8 mouse cellular contexts compared by ENCODE assay signal in genomic region chr11:120457772-120458751, GRCm38 (mm10). TPM values are rescaled to one million over a fixed set of nuclear protein-coding genes. Genes with fewer than 3 reads are reported as not detected.
DNase-seq lines count a peak whose midpoint lies in the region; ATAC-seq and TF ChIP-seq lines count a peak whose summit lies in the region.

Gene Oxld1, minus strand, starts transcription at chr11:120458068.
Gene Ccdc137, plus strand, starts transcription at chr11:120458115.

- CTCF ChIA-PET in Patski (lab: Charles Lee): interaction anchor here (0.8 to 1.4 kb wide), 2 partner anchors 9 kb away, joined by 4 read pairs; partner anchors contain the start of gene Arl16

- in situ Hi-C loops in Patski (cut with MboI; ENCODE audit: low pct_unique_long_range_greater_than_20kb): no loop called here

- peaks cover 3% of the 10 kb centered on the region; the same call in 1 of the 2 replicates for H3K36me3 ChIP-seq in lung, postnatal 0 days (ENCODE audit: insufficient read depth, low read length)

- TF ChIP-seq CTCF in Patski (IDR thresholded peaks at IDR 0.05): no peak
- TF ChIP-seq CTCF in lung, postnatal 0 days (IDR thresholded peaks at IDR 0.05): no peak

- POLR2A ChIA-PET in Patski (lab: Charles Lee): interaction anchor here (0.6 to 2.0 kb wide), 4 partner anchors 9 to 67 kb away, joined by 3 to 7 read pairs (median 6); partner anchors contain the start of genes Arl16, Mrpl12 and Nploc4

- no peaks in the 10 kb centered on the region for H3K9me3 ChIP-seq in lung, postnatal 0 days (ENCODE audit: low read length)

- peak within 1 kb of the TSS; percentile 88 for H3K4me3 ChIP-seq in lung, postnatal 0 days (ENCODE audit: low read depth, low read length)

- no peaks in the 10 kb centered on the region for H3K27me3 ChIP-seq in Patski
- H3K27me3 ChIP-seq in lung, postnatal 0 days (replicated peaks; ENCODE audit: insufficient read depth, low read length): no peaks in the 10 kb centered on the region

- peak within 1 kb of the TSS; percentile 77 for H3K27ac ChIP-seq in lung, postnatal 0 days (ENCODE audit: low read length)

- WGBS in lung, postnatal 0 days: 4% methylated on average over 62 of the region's 62 CpGs

- peak within 1 kb of the TSS; percentile 89 for H3K4me2 ChIP-seq in lung, postnatal 0 days (replicated peaks; ENCODE audit: low read depth, low read length)

- peaks cover 5% of the 10 kb centered on the region; the same call in 1 of the 2 replicates for H3K4me1 ChIP-seq in lung, postnatal 0 days (ENCODE audit: insufficient read depth, low read depth, low read length)

- no peak for DNase-seq in Patski (ENCODE audit: low read depth, low spot score)
- peak; percentile 73 for DNase-seq in cerebellum, adult 9-11 months
- peak; percentile 76 for DNase-seq in layer of hippocampus, adult 9-11 months
- peak; percentile 94 for DNase-seq in lung, postnatal 0 days (ENCODE audit: low spot score)
- DNase-seq in ovary, postnatal 14 days (ENCODE audit: low spot score): peak; percentile 58
- peak; percentile 79 for DNase-seq in thymus, postnatal 14 days

- peak within 1 kb of the TSS; percentile 84 for H3K9ac ChIP-seq in lung, postnatal 0 days (replicated peaks; ENCODE audit: low read depth)

- TF ChIP-seq EP300 in lung, postnatal 0 days (IDR thresholded peaks at IDR 0.05): no peak

- peak; percentile 84 for ATAC-seq in Patski
- ATAC-seq in frontal cortex, adult (ENCODE audit: low TSS enrichment): peak; percentile 97
- peak; percentile 91 to 93 for ATAC-seq in hematopoietic stem cell, adult 5-6 weeks (replicated peaks in 1 of 2; ENCODE audit: insufficient read depth in 1 of 2, low FRiP score in 2 of 2, low TSS enrichment in 1 of 2, low read depth in 1 of 2, poor library complexity in 2 of 2, severe bottlenecking in 2 of 2)
- ATAC-seq in lung, postnatal 0 days: peak; percentile 96

RNA-seq across cellular contexts. Expression of gene Oxld1, which starts in this region (rescaled TPM):
- polyA plus RNA-seq in Patski (2021): 14.4 TPM
- total RNA-seq in hematopoietic stem cell, adult 5-6 weeks (2017): 10.2 and 12.0 TPM in 2 replicates
- 14.9 and 18.9 TPM in 2 replicates for polyA plus RNA-seq in lung, postnatal 0 days (2015; fragmentation: Nextera tagmentation; extraction: Ambion mirVana)

RNA-seq across cellular contexts. Expression of gene Ccdc137, which starts in this region (rescaled TPM):
- polyA plus RNA-seq in Patski (2021): 25.6 TPM
- 58.3 and 96.4 TPM in 2 replicates for total RNA-seq in hematopoietic stem cell, adult 5-6 weeks (2017)
- polyA plus RNA-seq in lung, postnatal 0 days (2015; fragmentation: Nextera tagmentation; extraction: Ambion mirVana): 16.5 and 21.1 TPM in 2 replicates
